Mouse (Mus musculus) kidney, adult 2 months (tissue): ENCODE measurements at regions not wholly inside any gene's neighbourhood (a gene's known extent, or its start where the extent isn't known, plus 50 kb on each side); places are given as distances from the start of the nearest gene placed in this dataset.
A peak's percentile ranks its signal among the peaks of the same experiment; 100 is the strongest.
"Not testable (repeated sequence)": the region's sequence is repeated elsewhere in the genome, so short reads cannot be mapped to it uniquely, and the experiment has no call there.

Experiments
- DNase-seq: peaks from one replicate; pipeline ENCODE4 v3.0.0; 2021
- H3K27ac ChIP-seq: fragments of 200-500 bp; 2 replicates; pipeline ENCODE4 v1.5.1; 2012; ENCODE audit warnings: low read depth, low read length, control low read depth, inconsistent platforms; ENCODE audit not compliant: insufficient read depth
- H3K27me3 ChIP-seq: fragments of 200-500 bp; replicated peaks from 2 replicates; pipeline ENCODE4 v1.6.1; 2012; ENCODE audit warnings: mild to moderate bottlenecking, moderate library complexity, low read length, inconsistent platforms; ENCODE audit not compliant: control insufficient read depth, insufficient read depth
- H3K36me3 ChIP-seq: fragments of 200-500 bp; 2 replicates; pipeline ENCODE4 v1.6.1; 2012; ENCODE audit warnings: mild to moderate bottlenecking, moderate library complexity, low read length, inconsistent platforms; ENCODE audit not compliant: control insufficient read depth, insufficient read depth
- H3K4me1 ChIP-seq: fragments of 200-500 bp; 2 replicates; pipeline ENCODE4 v1.6.1; 2011; ENCODE audit warnings: low read length; ENCODE audit not compliant: control insufficient read depth, insufficient read depth
- H3K4me3 ChIP-seq: fragments of 200-500 bp; 2 replicates; pipeline ENCODE4 v1.5.1; 2011; ENCODE audit warnings: mild to moderate bottlenecking, low read depth, low read length, control low read depth; ENCODE audit not compliant: insufficient read depth
- CTCF ChIP-seq: fragments of 200-500 bp; conservative IDR thresholded peaks from 2 replicates; pipeline ENCODE4 v1.5.1; 2011; ENCODE audit warnings: low read depth, mild to moderate bottlenecking, control low read depth, low read length, moderate library complexity, mixed read lengths; ENCODE audit not compliant: insufficient read depth, insufficient read length
- POLR2A ChIP-seq: fragments of 200-500 bp; IDR thresholded peaks from one replicate; pipeline ENCODE4 v1.6.1; 2011; ENCODE audit warnings: low read depth, low read length, control low read depth
- WGBS: fragments of 180-500 bp; shearing (Covaris S2); methylation state at CpG from one replicate; pipeline ENCODE4 v1.1.7; 2018; 5-methylcytosine and 5-hydroxymethylcytosine counted together

DNA sequence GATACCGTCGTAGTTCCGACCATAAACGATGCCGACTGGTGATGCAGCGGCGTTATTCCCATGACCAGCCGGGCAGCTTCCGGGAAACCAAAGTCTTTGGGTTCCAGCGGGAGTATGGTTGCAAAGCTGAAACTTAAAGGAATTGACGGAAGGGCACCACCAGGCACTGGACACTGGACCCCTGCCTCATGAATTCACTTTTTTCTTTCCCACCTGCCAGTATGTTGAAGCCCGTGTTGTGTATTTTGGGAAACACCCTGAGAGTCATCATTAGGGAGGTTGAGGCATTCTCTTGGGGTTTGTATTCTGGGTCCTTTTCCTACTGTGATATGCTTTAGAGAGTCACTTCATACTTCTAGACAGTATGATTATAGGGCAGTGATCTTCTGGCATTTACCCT is 197.9 kb downstream of the Samd9l start:
- H3K36me3 ChIP-seq, H3K4me3 ChIP-seq, H3K27ac ChIP-seq, DNase-seq, H3K27me3 ChIP-seq, H3K4me1 ChIP-seq: not testable (repeated sequence)
- 50% methylated on average over 12 of the region's 12 CpGs for WGBS

DNA sequence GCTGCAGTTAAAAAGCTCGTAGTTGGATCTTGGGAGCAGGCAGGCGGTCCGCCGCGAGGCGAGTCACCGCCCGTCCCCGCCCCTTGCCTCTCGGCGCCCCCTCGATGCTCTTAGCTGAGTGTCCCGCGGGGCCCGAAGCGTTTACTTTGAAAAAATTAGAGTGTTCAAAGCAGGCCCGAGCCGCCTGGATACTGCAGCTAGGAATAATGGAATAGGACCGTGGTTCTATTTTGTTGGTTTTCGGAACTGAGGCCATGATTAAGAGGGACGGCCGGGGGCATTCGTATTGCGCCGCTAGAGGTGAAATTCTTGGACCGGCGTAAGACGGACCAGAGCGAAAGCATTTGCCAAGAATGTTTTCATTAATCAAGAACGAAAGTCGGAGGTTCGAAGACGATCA is 198.3 kb downstream of the Samd9l start:
- Histone ChIP-seq H3K4me1 (no peaks in the 10 kb centered on the region), H3K36me3 (no peaks in the 10 kb centered on the region), H3K27ac (no peak overlapping the region), H3K4me3 (no peak overlapping the region), H3K27me3 (no peaks in the 10 kb centered on the region)
- WGBS, result 69% methylated on average over 33 of the region's 33 CpGs
- DNase-seq, result peak; percentile 31
- TF ChIP-seq CTCF (no peak), POLR2A (no peak)

DNA sequence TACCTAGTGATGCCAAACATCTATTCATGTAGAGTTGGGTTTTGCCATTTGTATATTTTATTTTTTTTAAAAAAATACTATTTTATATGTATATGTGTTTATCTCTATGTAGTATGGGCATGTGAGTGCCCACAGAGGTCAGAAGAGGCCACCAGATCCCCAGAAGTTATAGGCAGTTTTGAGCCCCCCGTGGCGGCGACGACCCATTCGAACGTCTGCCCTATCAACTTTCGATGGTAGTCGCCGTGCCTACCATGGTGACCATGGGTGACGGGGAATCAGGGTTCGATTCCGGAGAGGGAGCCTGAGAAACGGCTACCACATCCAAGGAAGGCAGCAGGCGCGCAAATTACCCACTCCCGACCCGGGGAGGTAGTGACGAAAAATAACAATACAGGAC is 198.8 kb downstream of the Samd9l start:
- DNase-seq, result peak; percentile 37
- H3K27ac ChIP-seq, H3K36me3 ChIP-seq, H3K4me1 ChIP-seq, H3K27me3 ChIP-seq, H3K4me3 ChIP-seq: not testable (repeated sequence)
- WGBS, result 91% methylated on average over 18 of the region's 18 CpGs

DNA sequence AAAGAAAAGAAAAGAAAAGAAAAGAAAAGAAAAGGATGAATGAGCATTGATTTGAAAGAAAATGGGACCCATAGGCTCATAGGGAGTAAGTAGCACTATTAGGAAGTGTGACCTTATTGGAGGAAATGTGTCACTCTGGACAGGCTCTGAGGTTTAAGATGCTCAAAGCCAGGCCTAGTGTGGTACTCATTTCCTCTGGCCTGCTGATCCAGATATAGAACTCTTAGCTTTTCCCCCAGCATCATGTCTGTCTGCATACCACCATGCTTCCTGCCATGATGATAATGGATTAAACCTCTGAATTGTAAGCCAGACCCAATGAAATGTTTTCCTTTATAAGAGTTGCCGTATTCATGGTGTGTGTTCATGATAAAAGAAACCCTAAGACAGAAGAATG is 206.9 kb downstream of the Samd9l start:
- not testable (repeated sequence) for H3K36me3 ChIP-seq, H3K27me3 ChIP-seq, H3K4me1 ChIP-seq, H3K4me3 ChIP-seq, H3K27ac ChIP-seq, DNase-seq
- WGBS, result 61% methylated on average over 1 of the region's 1 CpGs

DNA sequence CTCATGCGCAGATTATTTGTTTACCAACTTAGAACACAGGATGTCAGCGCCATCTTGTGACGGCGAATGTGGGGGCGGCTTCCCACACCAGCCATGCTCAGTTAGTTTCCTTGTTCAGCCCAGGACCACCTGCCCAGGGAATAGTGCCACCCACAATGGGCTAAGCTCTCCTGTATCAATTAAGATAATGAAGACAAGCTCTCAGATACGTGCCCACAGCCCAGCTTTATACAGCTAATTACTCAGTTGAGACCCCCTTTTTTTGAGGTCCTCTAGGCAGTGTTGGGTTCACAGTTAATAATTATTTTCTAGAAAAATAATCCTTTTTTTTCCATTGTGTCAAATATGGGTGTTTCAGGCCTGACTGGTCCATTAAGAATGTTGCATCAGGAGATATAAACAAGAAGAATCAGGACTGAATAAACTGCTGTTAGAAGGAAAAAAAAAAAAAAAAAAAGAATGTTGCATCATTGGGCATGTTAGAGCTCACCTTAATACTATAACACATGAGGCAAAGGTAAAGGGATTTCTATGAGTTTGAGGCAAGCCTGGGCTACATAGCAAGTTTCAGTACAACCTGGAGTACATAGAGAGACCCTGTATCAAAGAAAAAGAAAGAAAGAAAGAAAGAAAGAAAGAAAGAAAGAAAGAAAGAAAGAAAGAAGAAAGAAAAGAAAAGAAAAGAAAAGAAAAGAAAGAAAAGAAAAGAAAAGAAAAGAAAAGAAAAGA is 207.5 kb downstream of the Samd9l start:
- not testable (repeated sequence) for H3K36me3 ChIP-seq, H3K27ac ChIP-seq, H3K4me3 ChIP-seq, H3K27me3 ChIP-seq, DNase-seq, H3K4me1 ChIP-seq
- 86% methylated on average over 6 of the region's 6 CpGs for WGBS

DNA sequence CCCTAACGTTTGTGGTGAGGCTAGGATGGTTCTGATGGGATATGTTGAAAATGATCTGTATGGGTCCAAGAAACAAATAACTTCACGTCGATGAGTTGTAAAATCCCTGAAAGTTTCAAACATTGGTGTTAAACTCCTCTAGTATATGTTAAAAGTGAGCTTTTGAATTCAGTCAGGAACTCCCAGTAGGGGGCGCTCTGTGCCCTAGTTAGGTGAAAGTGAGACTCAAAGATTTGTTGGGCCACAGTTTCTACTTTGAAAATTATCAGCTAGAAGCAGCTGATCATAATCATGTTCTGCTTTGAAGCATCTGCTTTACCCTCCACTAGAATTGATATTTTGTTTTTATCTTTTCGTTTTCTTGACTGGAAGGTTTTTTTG is 215.6 kb downstream of the Samd9l start:
- TF ChIP-seq CTCF (peak; percentile 22; the same call in 1 of the 2 replicates), POLR2A (no peak)
- DNase-seq, result peak; percentile 70
- Histone ChIP-seq H3K27ac (no peak overlapping the region), H3K27me3 (no peaks in the 10 kb centered on the region), H3K4me3 (no peak overlapping the region), H3K36me3 (no peaks in the 10 kb centered on the region), H3K4me1 (no peaks in the 10 kb centered on the region)
- 39% methylated on average over 5 of the region's 5 CpGs for WGBS

- Histone ChIP-seq H3K27me3 (no peaks in the 10 kb centered on the region), H3K4me1 (no peaks in the 10 kb centered on the region), H3K4me3 (no peak overlapping the region), H3K36me3 (no peaks in the 10 kb centered on the region), H3K27ac (no peak overlapping the region)
- WGBS, result 47% methylated on average over 33 of the region's 33 CpGs
- DNase-seq, result peak; percentile 54
- TF ChIP-seq CTCF, result no peak
- TF ChIP-seq POLR2A, result no peak
Measured at GRCm38 (mm10) chr6:3182889-3183818, 216.2 kb downstream of the Samd9l start.

GRCm38 (mm10) chr6:3182424-3182841 is 216.9 kb downstream of the Samd9l start:
- not testable (repeated sequence) for DNase-seq, H3K4me3 ChIP-seq, H3K36me3 ChIP-seq, H3K27me3 ChIP-seq, H3K27ac ChIP-seq, H3K4me1 ChIP-seq
- 38% methylated on average over 17 of the region's 17 CpGs for WGBS

DNA sequence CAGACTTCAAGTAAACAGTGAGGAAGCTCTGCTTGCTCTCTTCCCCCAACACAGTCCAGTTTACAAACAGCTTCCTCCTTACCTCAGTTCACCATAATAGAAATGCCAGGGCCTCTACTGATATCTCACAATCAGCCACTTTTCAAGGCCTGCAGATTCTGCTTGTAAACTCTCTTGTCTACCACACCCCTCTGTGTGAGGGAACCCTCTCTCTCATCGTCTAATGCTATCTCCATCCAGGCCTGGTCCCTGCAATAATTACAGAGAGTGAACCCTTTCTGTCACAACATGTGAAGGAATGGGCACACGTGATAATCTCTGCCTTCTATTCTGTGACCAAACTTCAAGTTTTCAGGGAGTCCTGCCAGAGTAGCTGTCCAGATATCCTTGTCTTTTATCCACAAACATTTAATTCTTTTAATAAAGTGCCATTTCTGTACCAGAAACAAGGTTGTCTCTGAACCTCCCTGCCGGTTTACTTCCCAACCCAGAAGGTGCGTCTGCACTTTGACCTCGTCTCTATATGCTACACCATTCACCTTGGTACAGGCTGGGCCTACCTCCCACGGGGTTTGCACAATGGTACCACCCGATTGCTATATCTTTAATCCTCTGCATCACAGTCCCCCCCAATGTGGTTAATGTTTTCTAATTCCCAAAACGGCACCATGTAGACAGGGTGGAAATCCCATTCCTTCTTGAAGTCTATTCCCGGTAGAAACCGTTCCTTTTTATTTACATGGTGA is 219.6 kb downstream of the Samd9l start:
- 75% methylated on average over 8 of the region's 10 CpGs for WGBS
- H3K4me1 ChIP-seq, DNase-seq, H3K4me3 ChIP-seq, H3K27ac ChIP-seq, H3K36me3 ChIP-seq, H3K27me3 ChIP-seq: not testable (repeated sequence)

- DNase-seq, H3K4me1 ChIP-seq, H3K27ac ChIP-seq, H3K4me3 ChIP-seq, H3K27me3 ChIP-seq, H3K36me3 ChIP-seq: not testable (repeated sequence)
- WGBS, result 44% methylated on average over 4 of the region's 4 CpGs
Measured at GRCm38 (mm10) chr6:3169479-3169878, 229.9 kb downstream of the Samd9l start.
